Mouse (Mus musculus) erythroid progenitor cell, adult 5-6 weeks (primary cell): ENCODE measurements around the gene Klhl24. TPM values are rescaled to one million over a fixed set of nuclear protein-coding genes. Genes with fewer than 3 reads are reported as not detected.

ENCODE experiments used
- ATAC-seq: replicated peaks from 2 replicates; pipeline ENCODE4 v1.8.0; 2016; ENCODE audit warnings: moderate number of reproducible peaks, mild to moderate bottlenecking, moderate TSS enrichment, inconsistent platforms; ENCODE audit not compliant: poor library complexity, low FRiP score, severe bottlenecking
- total RNA-seq, 2 experiments: library from RNA; stranded (forward) in 1 of 2; stranded (reverse) in 1 of 2; fragments of 150-400 nt in 1 of 2; fragments of 186-747, 209-891 nt in 1 of 2; gene quantifications; 2 replicates each; pipeline versions ENCODE4 v1.2.3 to v1.2.4; 2015 to 2017; ENCODE audit warnings: low replicate concordance in 2 of 2

Klhl24 gene
- total RNA-seq, 2 experiments from 2014 or later: 14.7 to 26.3 TPM

DNA sequence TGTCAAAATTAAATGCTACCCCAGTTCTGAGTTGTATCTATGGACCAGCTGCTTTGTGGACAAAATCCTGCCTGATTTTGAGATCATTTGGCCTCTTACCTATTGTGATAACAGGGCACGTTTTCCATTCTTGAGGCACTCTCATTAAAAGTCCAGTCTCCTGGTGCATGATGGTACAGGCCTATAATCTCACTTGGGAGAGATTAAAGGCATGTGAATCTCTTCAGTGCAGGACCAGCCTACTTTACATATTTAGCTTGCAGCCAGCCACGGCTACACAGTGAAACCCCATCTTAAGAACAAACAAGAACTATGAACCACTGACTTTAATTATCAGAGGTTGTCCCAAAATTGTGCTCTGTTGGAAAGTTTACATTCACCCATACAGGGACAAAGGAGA lies 33.1 kb downstream of the Klhl24 start:
- ATAC-seq: no peak

GRCm38 (mm10) chr16:20140772-20141531 lies 43.6 kb downstream of the Klhl24 start, which contains the start of gene Yeats2:
Yeats2 (plus strand) TSS chr16:20141063.
- peak; percentile 94 for ATAC-seq

DNA sequence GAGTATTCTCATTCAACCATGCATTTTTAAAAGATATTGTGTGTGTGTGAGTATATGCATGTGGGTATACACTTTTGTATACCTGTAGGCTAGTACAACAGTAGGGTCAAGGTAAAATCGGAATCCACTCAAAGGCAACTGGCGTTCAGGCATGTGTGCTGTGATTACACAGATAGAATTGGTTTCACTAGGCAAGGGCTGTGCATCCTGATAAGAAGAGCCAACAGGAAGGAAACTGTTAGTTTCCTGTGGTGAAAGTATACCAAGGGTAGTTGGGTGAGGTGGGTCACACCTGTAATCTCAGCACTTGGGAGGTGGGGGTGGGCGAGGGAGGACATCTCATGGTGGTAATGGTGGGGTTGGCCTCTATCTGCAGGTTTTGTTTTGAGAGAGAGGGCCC lies 47.2 kb downstream of the Klhl24 start:
- no peak for ATAC-seq

- no peak for ATAC-seq
These were observed 54.6 kb downstream of the Klhl24 start for GRCm38 (mm10) chr16:20151991-20152390.

DNA sequence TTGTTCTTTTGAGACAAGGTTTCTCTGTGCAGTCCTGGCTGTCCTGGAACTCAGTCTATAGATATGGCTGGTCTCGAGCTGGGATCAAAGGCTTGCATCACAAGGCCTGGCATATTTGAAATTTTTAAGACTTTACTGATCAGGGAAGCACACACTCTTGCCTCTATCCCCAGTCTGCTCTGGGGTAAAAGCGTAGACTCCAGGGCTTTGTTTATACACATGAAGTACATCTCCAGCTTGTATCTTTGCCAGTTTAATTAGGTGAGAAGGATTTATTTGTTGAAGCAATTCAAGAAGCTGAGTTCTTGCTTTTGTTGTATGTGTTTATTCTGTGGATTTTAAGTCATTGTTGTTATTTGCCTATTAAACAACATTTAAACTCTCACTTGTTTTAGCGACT lies 56.4 kb downstream of the Klhl24 start:
- no peak for ATAC-seq

DNA sequence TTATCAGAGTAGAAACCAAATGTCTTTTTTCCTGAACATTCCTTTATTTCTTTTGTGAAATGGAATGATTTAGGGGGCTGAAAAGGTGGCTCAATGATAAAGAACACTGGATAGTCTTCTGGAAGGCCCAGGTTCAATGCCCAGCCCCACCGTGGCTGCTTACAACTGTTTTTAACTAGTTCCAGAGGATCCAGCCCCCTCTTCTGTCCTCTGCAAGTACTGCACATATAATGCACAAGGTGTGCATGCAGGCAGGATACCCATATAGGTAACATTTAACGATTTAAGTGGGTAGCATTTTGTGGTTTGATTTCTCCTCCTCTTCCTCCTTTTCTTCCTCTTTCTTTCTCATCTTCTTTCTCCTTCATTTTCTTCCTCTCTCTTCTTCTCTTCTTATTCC lies 62.8 kb downstream of the Klhl24 start:
- ATAC-seq: no peak

GRCm38 (mm10) chr16:20169071-20169470 lies 71.7 kb downstream of the Klhl24 start:
- no peak for ATAC-seq

DNA sequence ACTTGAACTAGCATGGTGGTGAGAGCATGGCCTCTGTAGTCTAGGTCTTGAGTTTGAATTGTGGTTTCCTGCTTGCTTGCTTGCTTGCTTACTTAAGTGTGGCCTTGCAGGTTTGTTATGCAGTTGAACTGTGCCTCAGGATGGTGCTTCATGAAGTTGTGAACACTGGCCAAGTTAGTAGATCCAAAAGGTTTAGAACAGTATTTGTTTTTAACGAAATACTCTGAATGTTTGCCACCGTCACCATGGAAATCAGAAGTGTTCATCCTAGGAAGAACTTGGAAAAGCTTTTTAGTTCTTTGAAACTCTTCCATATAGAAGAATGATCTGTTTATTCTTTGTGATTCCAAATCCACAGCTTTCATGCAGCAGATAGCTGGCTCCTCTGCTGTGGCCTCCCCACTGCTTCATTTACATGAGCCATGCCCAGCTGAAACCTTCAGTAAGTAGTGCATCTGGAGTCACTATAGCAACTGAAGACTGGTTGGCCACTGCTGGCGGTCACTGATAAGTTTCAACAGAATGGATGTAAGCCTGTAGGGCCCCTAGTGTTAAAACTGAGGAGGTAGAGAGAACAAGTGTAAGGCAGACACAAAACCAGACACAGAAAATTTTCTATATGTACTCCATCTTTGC lies 72.2 kb downstream of the Klhl24 start:
- ATAC-seq: peak; percentile 87

Other genes with a start within 250 kb of the Klhl24 start
- 12.6 and 18.4 TPM in 2 replicates for gene Klhl6, start 114.5 kb upstream of the Klhl24 start, total RNA-seq (2015; ENCODE audit: low replicate concordance)
- gene Klhl6, start 114.5 kb upstream of the Klhl24 start, total RNA-seq (2017; ENCODE audit: low replicate concordance): 11.1 and 35.2 TPM in 2 replicates
- gene Yeats2, start 43.5 kb downstream of the Klhl24 start, total RNA-seq (2015; ENCODE audit: low replicate concordance): 5.9 and 9.0 TPM in 2 replicates
- gene Yeats2, start 43.5 kb downstream of the Klhl24 start, total RNA-seq (2017; ENCODE audit: low replicate concordance): 4.7 and 18.7 TPM in 2 replicates
- not detected in 2 replicates for gene Map6d1, start 143.8 kb downstream of the Klhl24 start, total RNA-seq (2015; ENCODE audit: low replicate concordance)
- gene Map6d1, start 143.8 kb downstream of the Klhl24 start, total RNA-seq (2017; ENCODE audit: low replicate concordance): not detected in 2 replicates
- 41.9 and 43.6 TPM in 2 replicates for gene Parl, start 204.8 kb downstream of the Klhl24 start, total RNA-seq (2015; ENCODE audit: low replicate concordance)
- 52.8 and 63.5 TPM in 2 replicates for gene Parl, start 204.8 kb downstream of the Klhl24 start, total RNA-seq (2017; ENCODE audit: low replicate concordance)
- not detected in 2 replicates for gene Cyp2ab1, start 227.9 kb downstream of the Klhl24 start, total RNA-seq (2015; ENCODE audit: low replicate concordance)
- 0.39 TPM in 1 of 2 replicates, not detected in the other for gene Cyp2ab1, start 227.9 kb downstream of the Klhl24 start, total RNA-seq (2017; ENCODE audit: low replicate concordance)